Mouse (Mus musculus) gastrocnemius, postnatal 10 days (tissue): ENCODE results near the gene Cdc42. TPM values are rescaled to one million over a fixed set of nuclear protein-coding genes. Genes with fewer than 3 reads are reported as not detected.
A peak's percentile ranks its signal among the peaks of the same experiment; 100 is the strongest.

Source experiments
- DNase-seq: peaks from one replicate; pipeline ENCODE4 v3.0.0; 2021; ENCODE audit warnings: mixed read lengths
- total RNA-seq, 2 experiments: library from RNA; stranded (reverse); gene quantifications; 2 replicates each; pipeline ENCODE4 v1.2.3; 2021

Cdc42 gene
- total RNA-seq, 2 experiments from 2014 or later: 256 to 266 TPM

DNA sequence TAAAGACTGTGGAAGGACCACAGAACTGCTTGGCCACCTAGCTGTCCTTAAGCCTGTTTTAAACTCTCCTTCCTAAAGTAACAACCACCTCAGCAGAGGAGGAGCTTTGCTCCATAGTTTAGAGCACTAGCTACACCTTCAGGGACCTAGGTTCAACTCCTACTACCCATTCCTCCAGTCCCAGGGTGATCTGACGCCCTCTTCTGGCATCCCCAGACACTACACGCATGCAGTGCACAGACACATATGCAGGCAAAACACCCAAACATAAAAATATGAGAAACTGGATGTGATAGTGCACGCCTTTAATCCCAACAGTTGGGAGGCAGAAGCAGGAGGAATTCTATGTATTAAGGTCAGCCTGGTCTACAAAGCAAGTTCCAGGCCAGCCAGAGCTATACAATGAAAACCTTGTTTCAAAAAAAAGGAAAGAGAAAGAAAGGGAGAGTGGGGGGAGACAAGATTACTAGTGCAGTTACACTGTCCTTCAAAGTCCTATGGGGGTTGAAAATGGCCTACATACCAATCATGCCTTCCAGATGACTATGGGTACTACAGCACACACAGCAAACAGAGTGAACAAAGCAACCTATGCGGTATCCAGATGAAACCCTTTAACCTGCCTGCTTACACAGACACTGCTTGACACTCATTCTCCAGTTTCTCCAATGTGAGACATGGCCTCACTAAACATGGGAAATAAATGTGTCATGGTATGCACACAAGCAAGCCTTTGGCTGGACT, 41.3 kb downstream of the Cdc42 start:
- DNase-seq: no peak

DNA sequence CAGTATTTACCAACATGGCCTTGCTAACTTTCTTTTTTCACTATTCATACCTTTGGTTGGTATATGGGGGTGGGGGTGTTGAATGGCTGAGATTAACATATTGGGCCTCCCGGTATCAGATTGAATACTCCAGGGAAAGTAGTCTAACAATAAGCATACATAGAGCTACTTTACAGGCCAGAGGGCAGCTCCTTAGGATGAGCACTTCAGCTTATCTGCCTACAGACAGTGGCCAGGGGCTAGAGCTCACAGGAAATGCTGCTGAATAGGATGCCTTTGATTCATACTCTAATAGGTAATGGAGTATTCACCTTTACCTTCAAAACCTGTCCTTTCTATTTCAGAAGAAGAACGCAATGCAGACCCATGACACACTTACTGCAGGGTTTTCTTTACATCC, 42.5 kb downstream of the Cdc42 start:
- DNase-seq: no peak

DNA sequence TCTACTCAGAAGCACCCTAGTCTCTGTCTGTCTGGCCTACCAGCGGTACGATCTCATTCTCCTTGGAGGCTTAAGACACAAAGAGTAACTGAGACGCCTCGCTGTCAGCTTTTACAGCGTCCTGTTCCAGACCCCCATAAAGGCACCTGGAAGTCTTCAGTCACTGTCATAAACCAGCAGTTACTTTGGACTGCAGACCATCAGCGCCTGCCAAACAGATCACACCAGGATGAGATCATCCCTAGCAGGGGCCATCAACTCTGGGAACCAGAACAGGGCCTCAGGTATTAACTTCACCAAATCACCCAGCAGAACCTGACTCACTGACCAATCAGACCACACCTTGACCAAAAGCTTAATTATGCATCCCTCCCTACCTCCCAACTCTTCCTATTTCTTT, 43.0 kb downstream of the Cdc42 start:
- DNase-seq: no peak

DNA sequence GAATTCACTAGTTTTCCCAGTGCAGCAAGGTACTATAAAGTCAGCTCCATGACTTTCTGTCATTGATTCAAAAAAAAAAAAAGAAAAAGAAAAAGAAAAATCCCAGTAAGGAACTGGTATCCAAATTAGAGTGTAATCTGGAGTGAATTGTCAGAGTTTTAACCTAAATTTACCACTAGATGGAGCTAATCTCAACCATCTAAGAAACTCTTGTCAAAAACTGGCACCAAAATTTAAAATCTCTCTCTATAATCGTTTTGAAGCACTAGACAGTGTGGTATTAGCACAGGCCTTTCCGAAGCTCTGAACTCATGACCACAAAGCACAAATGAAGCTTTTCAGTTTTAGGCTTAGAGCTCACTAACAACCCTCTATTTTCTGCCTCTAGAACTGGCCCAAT, 44.0 kb downstream of the Cdc42 start:
- DNase-seq: no peak

DNA sequence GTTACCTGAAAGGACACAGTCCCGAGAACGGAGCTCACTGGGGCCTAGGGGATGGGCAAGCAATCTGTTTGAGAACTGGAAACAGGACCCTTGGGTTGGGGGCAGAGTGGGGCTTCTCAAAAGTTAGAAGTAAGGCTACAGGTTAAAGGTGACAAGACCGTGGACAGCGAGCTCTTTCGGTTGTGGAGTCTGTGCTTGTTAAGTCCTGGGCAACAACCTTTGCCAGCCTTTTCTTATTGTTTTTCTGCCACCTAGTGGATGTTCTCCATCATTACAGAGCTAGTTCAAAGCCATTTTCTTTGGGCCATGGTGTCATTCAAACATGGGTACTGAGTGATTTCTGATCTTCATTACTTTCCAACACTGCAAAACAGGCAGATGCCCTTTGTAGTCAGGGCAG, 49.1 kb downstream of the Cdc42 start:
- peak; percentile 5 for DNase-seq

DNA sequence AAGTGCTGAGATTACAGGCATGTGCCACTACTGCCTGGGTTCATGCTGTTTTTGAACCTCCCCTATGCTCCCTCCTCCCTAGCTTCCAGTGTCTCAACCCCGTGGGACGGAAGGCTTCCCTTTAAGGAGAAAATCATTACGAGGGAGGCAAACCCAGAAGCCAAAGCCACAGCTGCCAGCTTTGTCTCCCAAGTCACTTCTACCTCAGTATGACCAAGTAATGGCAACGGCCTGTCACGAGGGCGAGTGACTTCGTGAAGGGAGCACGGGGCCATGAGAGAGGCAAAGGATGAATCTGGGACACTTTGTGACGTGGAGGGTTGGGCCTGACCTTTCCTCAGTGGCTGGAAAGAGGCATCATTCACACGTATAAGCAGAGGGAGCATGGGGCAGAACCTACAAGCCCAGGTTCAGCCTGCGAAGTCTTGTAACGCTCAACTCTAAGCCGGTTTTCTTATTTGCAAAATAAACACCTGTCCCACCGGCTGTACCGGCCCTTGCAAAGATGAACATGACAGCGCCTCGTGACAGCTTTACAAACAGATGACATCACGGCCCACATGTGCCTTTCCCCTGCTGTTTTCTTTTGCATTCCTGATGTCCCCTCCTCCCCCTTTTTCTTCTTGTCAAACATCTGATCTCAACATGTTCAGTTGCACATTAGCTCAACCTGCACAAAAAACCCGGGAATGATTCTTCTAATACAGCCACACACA, 50.4 kb downstream of the Cdc42 start:
- no peak for DNase-seq

DNA sequence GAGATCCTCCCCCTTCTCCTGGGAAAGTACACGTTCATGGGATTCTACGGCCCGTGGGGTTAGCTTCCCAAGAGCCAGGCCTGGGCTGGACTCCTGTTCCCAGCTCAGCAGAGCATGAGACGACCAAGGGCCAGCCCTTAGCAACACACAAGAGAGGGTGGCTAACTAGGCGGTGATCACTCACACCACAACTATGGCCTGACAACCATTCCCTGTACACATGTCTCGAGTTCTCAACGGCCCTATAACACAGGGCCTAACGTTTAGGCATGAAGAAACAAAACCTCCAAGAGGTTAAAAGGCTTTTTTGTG, 51.0 kb downstream of the Cdc42 start:
- DNase-seq: no peak

DNA sequence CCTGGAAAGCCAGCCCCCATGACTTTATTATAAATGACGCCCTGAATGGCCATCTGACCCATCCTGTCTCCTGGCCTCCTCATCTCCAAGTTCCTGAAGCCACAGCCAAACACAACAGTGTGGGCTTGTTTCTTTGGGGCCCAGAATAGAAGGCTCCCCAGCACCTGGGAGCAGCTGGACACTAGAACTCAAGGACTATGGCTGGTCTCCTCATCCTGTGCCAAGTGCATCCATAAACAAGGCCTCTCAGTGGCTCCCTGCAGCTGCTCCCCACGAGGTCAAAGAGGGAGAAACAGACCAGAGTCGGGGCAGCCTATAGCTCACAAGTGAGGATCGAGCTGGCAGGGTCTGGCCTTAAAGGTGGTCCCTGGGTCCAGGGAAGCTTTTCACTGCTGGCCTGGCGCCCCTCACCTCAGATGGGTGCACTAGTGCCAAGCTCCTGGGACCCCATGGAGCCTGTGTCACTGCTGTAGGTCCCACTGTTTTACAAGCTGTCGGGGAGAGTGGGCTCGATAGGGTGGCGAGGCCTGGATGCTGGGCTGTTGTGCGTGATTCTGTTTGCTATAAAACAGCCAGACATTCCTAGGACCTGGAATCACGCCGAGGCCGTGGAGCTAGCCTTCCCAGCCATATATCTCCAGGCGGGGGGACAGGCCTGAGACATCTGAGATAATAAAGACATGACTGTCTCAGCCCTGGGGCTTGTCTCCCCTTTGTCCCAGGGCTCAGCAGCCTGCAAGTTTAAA, 51.5 kb downstream of the Cdc42 start:
- no peak for DNase-seq

DNA sequence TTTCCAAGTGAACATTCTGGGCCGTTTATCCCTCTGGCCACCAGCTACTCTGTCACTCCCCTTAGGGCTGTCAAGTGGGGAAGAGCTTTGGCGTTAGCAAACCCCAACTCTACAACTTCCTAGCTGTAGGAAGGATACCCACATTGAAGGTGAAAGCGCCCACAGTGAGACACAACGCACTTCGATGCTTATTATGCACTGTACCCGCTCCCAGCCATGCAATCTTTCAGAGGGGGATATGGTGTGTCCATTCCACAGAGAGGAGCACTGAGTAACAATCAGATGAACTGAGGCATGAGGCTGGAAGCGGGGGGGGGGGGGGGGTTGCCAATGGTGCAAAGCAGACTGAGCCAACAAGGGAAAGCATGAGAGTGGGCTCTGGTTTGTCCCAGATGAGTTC, 52.5 kb downstream of the Cdc42 start:
- DNase-seq: no peak

DNA sequence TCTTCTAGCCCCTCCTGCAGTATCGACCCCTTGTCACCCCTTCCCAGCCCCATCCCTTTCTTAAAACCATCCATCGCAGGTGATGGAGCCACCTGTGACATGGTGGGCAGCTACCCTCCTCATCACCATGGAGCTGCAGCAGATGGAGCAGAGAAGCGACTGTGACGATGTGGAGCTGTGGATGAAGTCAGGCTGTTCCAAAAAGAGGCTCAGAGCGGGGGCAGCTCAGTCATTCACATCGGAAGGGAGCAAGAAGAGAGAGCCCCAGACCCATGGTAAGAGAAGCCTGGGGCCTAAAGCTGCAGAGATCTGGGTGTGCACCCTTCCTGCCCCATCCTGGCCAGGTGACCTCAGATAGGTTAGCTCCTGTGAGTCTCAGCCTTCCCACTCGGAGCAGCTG, 53.4 kb downstream of the Cdc42 start:
- DNase-seq: no peak

DNA sequence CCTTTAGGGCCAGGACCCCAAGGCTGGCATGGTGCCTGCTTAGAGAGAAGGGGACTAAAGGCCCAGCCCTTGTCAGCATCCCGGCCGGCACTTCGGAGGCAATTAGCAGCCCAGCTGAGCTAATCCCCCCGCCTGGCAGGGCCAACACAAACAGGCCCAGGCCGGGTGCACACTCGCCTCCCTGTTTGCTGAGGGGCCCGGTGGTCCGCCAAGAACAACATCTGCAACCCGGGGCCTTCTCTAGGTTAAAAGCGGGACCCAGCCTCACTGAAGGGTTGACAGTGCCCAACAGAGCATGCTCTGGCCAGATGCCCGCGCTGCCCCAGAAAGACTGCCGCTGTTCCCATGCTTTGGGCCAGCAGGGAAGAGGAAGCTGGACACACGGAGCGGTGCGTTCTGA, 55.9 kb downstream of the Cdc42 start:
- DNase-seq: no peak

DNA sequence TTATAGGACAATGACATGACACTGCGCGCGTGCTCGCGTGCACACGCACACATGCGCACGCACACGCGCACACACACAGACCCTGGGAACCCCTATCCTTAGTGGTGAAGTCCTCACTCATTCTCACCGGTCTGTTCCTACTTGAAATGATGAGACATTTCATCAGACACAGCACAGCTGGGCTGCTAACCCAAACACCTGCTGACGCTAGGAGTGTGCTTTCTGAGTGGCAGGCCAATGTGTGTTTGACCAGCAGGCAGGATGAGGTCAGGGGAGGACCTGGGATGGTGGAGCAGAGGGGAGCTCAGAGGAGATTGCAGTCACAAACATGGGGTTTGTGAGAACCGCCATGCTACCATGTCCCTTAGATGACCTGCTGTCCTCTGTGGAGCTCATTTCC, 57.3 kb downstream of the Cdc42 start:
- DNase-seq: no peak

DNA sequence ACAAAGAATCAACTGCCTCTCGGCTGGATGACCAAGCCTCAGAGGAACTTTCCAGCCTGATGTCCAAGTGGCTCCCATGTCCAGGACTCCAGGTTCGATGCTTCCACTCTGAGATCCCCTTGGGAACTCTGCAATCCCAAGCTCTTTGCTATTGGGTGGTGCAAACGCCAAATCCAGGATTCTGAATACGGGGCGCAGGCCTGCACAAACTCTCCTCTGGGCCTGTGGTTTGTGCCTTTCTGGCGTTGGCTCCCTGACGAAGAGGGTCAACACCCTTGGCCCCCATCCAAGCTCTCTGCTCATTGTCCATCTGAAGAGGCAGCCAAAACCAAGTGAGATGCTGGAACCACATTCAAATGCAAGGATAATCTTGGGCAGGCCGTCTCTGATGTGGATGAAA, 59.1 kb downstream of the Cdc42 start:
- DNase-seq: peak; percentile 48

DNA sequence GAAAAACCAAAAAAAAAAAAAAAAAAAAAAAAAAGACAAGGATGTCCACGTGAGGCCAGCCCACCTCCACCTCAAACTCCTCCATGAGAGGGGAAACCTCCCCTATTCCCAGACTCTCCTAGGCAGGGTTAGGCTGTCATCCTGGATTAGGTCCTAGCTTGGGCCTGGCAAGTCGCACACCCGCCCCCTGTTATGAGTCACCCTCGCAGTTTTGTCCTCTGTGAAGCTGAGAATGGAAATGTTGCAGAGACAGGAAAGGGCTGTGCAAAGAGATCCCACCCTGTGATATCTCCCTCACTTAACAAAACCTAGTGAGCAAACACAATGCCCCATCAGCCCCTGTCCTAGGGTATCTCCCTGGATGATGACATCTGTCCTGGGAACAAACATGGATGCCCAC, 59.9 kb downstream of the Cdc42 start:
- DNase-seq: no peak

DNA sequence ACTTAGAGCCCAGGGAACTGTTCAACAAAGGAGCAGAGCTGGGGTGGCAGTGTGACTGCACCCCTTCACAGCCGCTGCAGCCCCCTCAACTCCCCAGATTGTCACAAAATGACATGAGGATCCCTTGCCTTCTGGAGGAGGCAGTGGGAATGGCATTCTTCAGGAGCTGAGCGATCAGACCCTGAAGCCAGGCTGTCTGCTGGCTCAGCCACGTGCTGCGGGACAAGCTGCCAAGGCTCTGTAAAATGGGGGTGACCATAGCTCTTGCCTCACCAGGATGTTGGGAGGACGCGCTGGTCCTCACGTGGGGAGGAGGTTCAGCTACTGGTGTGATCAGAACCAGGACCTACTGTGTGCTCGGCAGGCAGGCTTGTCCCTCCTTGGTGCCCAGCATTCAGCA, 62.6 kb downstream of the Cdc42 start:
- no peak for DNase-seq

DNA sequence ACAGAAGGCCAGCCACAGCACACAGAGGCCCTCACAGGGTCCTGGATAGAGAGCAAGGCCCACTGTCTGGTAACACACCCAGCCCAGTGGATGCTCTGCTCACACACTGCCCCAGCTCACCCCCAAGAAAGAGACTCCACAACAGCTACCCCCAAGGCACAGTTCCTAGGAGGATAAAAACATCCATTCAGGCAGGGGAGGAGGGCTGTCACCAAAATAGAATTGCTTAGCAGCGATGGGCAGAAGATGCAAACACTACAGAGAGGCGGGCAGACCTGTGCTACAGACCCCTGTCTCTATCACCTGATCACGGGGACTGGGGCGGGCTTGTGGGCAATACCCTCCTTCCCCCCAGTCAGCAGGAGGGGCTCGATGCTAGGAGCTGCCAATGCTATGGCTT, 63.0 kb downstream of the Cdc42 start:
- no peak for DNase-seq

DNA sequence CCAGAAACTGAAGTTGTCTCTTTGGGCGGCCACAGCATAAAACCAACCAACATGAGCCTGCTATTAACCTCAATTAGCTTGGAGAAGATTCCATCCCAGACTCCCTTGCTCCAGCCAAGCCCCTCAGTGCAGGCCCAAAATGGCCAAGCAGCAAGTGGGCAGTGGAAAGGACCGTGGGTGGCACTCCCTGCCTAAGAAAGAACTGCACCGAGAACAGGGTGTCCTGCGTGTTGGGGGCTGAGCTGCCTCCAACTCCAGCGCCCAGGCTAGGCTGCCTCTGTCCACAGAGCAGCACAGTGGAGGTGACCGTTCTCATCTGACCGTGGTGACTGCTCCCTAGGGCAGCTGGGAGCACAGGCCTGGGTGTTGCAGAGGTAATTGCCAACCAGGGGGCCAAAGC, 63.5 kb downstream of the Cdc42 start:
- DNase-seq: no peak

DNA sequence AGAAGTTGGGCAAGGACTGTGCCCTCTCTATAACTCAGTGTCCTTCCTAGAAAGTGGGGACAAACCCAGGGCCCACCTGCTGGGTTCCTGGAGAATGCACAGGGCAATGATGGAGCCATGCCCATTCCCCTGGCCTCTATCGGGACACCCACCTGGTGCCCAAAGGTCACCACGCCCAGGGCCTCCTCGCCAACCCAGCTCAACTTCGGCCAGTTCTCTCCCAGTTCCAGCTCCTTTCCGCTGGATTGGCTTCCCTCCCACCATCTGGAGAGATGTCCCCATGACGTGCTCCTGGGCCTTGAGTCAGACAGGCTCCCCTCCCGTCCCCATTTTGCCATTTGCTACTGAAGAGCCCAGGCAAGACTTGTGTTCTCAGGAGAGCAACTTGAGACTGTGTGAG, 64.9 kb downstream of the Cdc42 start:
- DNase-seq: peak; percentile 45

DNA sequence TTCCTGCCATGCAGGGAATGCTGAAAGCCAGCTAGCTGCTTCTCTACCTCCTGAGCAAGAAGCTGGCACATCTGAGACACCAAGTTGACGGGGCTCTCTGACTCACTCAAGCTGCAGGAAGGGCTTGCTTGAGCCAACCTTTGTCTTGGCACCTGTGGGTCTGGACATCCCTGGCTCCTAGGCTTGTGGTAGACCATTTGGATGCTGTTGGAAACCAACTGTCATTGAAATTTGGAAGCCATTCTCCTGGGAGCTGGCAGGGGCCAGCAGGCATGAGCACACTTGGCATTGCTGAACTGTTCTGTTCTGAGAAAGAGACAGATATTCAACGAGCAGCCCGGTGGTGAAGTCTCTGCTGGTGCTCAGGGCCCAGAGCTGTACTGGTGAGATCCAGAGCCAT, 67.3 kb downstream of the Cdc42 start:
- DNase-seq: no peak

DNA sequence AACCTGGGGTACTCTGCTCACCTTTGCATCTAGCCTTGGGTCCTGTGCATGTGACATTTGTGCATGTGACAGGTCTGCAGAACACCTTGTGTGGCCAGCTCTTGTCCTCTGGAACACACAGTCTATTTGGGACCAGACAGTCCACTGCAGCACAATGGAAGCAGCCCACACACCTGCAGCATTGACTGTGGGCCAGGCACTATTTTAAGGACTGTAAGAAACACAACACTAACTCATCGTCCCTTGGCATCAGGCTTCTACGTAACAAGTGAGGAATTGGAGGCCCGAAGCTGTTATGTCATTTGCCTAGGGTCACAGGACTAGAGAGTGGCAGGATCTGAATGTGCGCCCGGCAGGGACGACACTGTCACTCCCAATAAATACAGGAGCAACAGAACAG, 67.8 kb downstream of the Cdc42 start:
- DNase-seq: no peak

DNA sequence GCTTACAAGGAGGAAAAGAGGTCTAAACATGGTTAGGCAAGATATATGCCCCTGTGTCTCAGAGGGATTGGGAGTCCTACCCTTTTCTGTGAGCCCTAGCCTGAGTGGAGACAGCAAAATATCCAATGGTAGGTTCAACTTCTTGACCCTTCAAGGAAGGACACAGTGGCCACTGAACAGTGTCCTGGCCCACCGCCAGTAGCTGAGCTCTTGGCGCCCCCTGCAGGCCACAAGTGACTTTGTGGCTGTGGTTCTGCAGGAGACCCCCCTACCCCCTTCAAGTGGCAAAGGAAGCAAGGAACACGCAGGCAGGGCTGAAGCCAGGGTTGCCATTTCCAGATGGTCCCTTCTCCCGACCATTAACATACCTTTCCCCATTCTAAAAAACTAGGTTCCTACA, 69.7 kb downstream of the Cdc42 start:
- DNase-seq: peak; percentile 79

DNA sequence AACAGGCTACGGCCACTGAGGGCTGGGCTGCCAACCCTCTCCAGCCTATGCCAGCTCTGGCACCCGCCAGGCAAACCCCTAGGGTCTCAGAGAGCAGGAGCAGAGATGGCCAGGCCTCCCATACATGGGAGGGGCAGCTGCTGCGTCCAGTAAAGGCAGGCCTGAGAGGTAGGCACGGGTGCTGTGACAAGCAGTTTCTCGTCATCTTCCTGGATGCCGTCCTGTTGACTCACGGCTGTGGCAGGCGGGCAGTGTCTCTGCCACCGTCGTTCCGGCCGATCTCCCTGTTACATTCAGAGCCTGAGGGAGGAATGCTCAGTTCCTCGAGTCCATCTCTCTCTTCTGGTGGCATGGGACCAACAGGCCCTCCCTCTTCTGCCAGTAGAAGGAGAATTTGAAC, 70.3 kb downstream of the Cdc42 start:
- peak; percentile 38 for DNase-seq

DNA sequence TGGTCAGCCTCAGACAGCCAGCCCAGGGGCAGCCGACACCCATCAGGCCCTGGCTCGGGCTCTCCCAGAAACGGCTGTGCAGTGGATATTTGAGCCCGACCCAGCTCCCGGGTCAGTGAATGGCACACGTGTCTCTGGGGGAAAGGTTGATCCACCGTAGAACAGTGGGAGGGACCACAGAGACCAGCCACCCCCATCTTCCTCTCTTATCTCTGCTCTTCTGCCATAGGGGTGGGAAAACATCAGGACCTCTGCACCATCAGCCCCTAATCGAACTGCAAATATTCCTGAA, 70.9 kb downstream of the Cdc42 start:
- DNase-seq: peak; percentile 36
